Mouse (Mus musculus): Measurements from ENCODE around the gene Hacl1. TPM values are rescaled to one million over a fixed set of nuclear protein-coding genes. Genes with fewer than 3 reads are reported as not detected.

The Hacl1 gene
- total RNA-seq, 1 experiment from 2014 or later = 31.8 TPM

- no peak for ATAC-seq (replicated peaks; ENCODE audit: insufficient number of reproducible peaks, low FRiP score, low TSS enrichment, poor library complexity, severe bottlenecking)
Observed at GRCm38 (mm10) chr14:31591243-31591642, 49.8 kb downstream of the Hacl1 start, which contains the start of gene Colq. TSS of gene Colq (minus strand) at chr14:31591343.

GRCm38 (mm10) chr14:31586451-31586850, 54.6 kb downstream of the Hacl1 start:
- ATAC-seq (replicated peaks; ENCODE audit: insufficient number of reproducible peaks, low FRiP score, low TSS enrichment, poor library complexity, severe bottlenecking) = no peak

GRCm38 (mm10) chr14:31583082-31583481, 58.0 kb downstream of the Hacl1 start:
- 0 out of 2 replicates have a peak, but pooled peaks have one; percentile 9 for ATAC-seq (replicated peaks; ENCODE audit: insufficient number of reproducible peaks, low FRiP score, low TSS enrichment, poor library complexity, severe bottlenecking)

- no peak for ATAC-seq (replicated peaks; ENCODE audit: insufficient number of reproducible peaks, low FRiP score, low TSS enrichment, poor library complexity, severe bottlenecking)
Observed at GRCm38 (mm10) chr14:31577966-31578735, 62.9 kb downstream of the Hacl1 start.

- no peak for ATAC-seq (replicated peaks; ENCODE audit: insufficient number of reproducible peaks, low FRiP score, low TSS enrichment, poor library complexity, severe bottlenecking)
Observed at GRCm38 (mm10) chr14:31576846-31577697, 64.0 kb downstream of the Hacl1 start.

GRCm38 (mm10) chr14:31575866-31576265, 65.2 kb downstream of the Hacl1 start:
- ATAC-seq (replicated peaks; ENCODE audit: insufficient number of reproducible peaks, low FRiP score, low TSS enrichment, poor library complexity, severe bottlenecking) = no peak

GRCm38 (mm10) chr14:31574903-31575665, 66.0 kb downstream of the Hacl1 start:
- no peak for ATAC-seq (replicated peaks; ENCODE audit: insufficient number of reproducible peaks, low FRiP score, low TSS enrichment, poor library complexity, severe bottlenecking)

GRCm38 (mm10) chr14:31572561-31573175, 68.4 kb downstream of the Hacl1 start:
- ATAC-seq (replicated peaks; ENCODE audit: insufficient number of reproducible peaks, low FRiP score, low TSS enrichment, poor library complexity, severe bottlenecking) = no peak

- ATAC-seq (replicated peaks; ENCODE audit: insufficient number of reproducible peaks, low FRiP score, low TSS enrichment, poor library complexity, severe bottlenecking) = no peak
Observed at GRCm38 (mm10) chr14:31571419-31571818, 69.7 kb downstream of the Hacl1 start.

- ATAC-seq (replicated peaks; ENCODE audit: insufficient number of reproducible peaks, low FRiP score, low TSS enrichment, poor library complexity, severe bottlenecking) = no peak
Observed at GRCm38 (mm10) chr14:31570131-31570951, 70.7 kb downstream of the Hacl1 start.

GRCm38 (mm10) chr14:31569151-31569631, 71.9 kb downstream of the Hacl1 start:
- no peak for ATAC-seq (replicated peaks; ENCODE audit: insufficient number of reproducible peaks, low FRiP score, low TSS enrichment, poor library complexity, severe bottlenecking)

- ATAC-seq (replicated peaks; ENCODE audit: insufficient number of reproducible peaks, low FRiP score, low TSS enrichment, poor library complexity, severe bottlenecking) = no peak
Observed at GRCm38 (mm10) chr14:31565478-31566212, 75.4 kb downstream of the Hacl1 start.

GRCm38 (mm10) chr14:31564452-31565179, 76.5 kb downstream of the Hacl1 start:
- ATAC-seq (replicated peaks; ENCODE audit: insufficient number of reproducible peaks, low FRiP score, low TSS enrichment, poor library complexity, severe bottlenecking) = no peak

GRCm38 (mm10) chr14:31560886-31561285, 80.2 kb downstream of the Hacl1 start:
- ATAC-seq (replicated peaks; ENCODE audit: insufficient number of reproducible peaks, low FRiP score, low TSS enrichment, poor library complexity, severe bottlenecking) = no peak

- no peak for ATAC-seq (replicated peaks; ENCODE audit: insufficient number of reproducible peaks, low FRiP score, low TSS enrichment, poor library complexity, severe bottlenecking)
Observed at GRCm38 (mm10) chr14:31559216-31559615, 81.9 kb downstream of the Hacl1 start.

- ATAC-seq (replicated peaks; ENCODE audit: insufficient number of reproducible peaks, low FRiP score, low TSS enrichment, poor library complexity, severe bottlenecking) = no peak
Observed at GRCm38 (mm10) chr14:31557784-31558183, 83.3 kb downstream of the Hacl1 start.
